Mouse (Mus musculus) cerebellum, adult 2 months (tissue): ENCODE results near the gene Tinagl1. TPM values are rescaled to one million over a fixed set of nuclear protein-coding genes. Genes with fewer than 3 reads are reported as not detected.

Experiments used
- DNase-seq, 2 experiments: peaks; one replicate each; pipeline ENCODE4 v3.0.0; 2021
- H3K27ac ChIP-seq: fragments of 200-500 bp; 2 replicates; pipeline ENCODE4 v1.5.1; 2012; ENCODE audit warnings: low read length, control low read depth, inconsistent platforms; ENCODE audit not compliant: insufficient read depth
- H3K27me3 ChIP-seq: fragments of 200-500 bp; 2 replicates; pipeline ENCODE4 v1.6.1; 2012; ENCODE audit warnings: inconsistent platforms, mild to moderate bottlenecking, low read length, moderate library complexity; ENCODE audit not compliant: control insufficient read depth, insufficient read depth
- H3K4me1 ChIP-seq: fragments of 200-500 bp; 2 replicates; pipeline ENCODE4 v1.6.1; 2011; ENCODE audit warnings: low read length; ENCODE audit not compliant: control insufficient read depth, insufficient read depth
- H3K4me3 ChIP-seq: fragments of 200-500 bp; replicated peaks from 2 replicates; pipeline ENCODE3; 2011; ENCODE audit warnings: mild to moderate bottlenecking, low read depth, low read length, control low read depth; ENCODE audit not compliant: insufficient read depth
- CTCF ChIP-seq: fragments of 200-500 bp; IDR thresholded peaks from 2 replicates; pipeline ENCODE4 v1.5.1; 2011; ENCODE audit warnings: low read depth, mild to moderate bottlenecking, control low read depth, low read length, moderate library complexity, borderline replicate concordance; ENCODE audit not compliant: insufficient read depth
- POLR2A ChIP-seq: fragments of 200-500 bp; IDR thresholded peaks from 2 replicates; pipeline ENCODE4 v1.6.1; 2011; ENCODE audit warnings: low read length, control low read depth, borderline replicate concordance; ENCODE audit not compliant: insufficient read depth
- WGBS: fragments of 180-500 bp; shearing (Covaris S2); methylation state at CpG from one replicate; pipeline ENCODE4 v1.1.7; 2018; 5-methylcytosine and 5-hydroxymethylcytosine counted together
- polyA plus RNA-seq: library from polyadenylated mRNA; depleted of rRNA; stranded (reverse); fragments of >200 nt; gene quantifications from 2 replicates; pipeline ENCODE4 v1.2.3, GENCODE M21; 2012; rRNA removed

Tinagl1 gene
- 12.8 and 13.4 TPM in 2 replicates for polyA plus RNA-seq

DNA sequence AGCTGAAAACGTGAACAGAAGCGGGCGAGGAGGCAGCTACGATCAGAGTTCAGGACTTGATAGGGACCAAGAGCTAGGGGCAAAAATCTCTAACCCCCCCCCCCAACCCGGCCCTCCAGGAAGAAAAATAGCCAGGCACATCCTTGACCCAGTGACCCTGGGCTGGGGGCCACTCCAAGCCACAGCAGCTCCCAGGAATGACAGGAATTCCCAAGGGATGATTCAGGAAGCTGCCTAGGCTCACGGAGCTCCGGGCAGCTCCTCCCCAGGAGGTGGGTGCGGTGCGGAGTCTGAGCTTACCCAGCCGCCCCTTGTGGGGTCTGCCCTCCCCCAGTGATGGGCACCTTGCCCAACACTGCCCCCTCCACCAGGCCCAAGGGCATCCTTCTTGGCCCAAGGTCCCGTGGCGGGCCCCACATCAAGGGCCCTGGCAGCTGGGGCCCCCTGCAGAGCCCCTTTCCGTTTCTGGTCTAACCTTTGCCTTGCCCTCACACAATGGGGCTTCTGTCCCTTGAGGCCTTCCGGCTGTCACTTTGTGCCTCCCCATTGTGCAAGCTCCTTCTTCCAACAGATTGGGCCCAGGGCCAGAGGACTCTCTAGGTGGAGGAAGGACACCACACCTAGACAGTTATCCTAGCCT, at the start of gene Tinagl1:
TSS of gene Tinagl1 (minus strand) at position 51 of the 640 bp plus-strand sequence.
- Histone ChIP-seq H3K4me3 (peak within 1 kb of the TSS; percentile 2), H3K27me3 (no peaks in the 10 kb centered on the region), H3K4me1 (peaks cover 12% of the 10 kb centered on the region), H3K27ac (no peak within 1 kb of the TSS)
- DNase-seq, result no peak
- 7% methylated on average over 14 of the region's 14 CpGs for WGBS
- no peak for TF ChIP-seq POLR2A
- TF ChIP-seq CTCF, result no peak

DNA sequence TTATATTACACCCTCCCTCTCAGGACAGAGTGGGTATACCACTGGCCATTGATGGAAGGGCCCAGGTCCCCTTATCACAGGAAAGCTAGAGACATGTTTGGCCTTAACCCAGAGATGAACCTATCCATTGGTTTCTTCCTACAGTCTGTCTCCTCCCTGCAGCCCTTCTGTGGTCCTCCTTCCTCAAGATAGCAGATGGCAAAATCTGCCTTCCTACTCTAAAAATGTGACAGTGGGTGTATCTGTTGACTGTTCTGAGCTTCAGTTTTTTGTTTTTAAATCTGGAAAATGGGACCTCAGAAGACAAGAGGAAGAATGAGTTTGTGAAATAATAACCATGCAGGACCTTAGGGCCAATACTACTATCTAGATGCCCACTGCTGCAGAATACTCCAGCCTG, 49.1 kb upstream of the Tinagl1 start:
- DNase-seq, result no peak
- no peak overlapping the region for H3K4me3 ChIP-seq
- no peak for TF ChIP-seq CTCF
- no peak for TF ChIP-seq POLR2A
- H3K27ac ChIP-seq, result no peak overlapping the region
- H3K27me3 ChIP-seq, result no peaks in the 10 kb centered on the region
- no peaks in the 10 kb centered on the region for H3K4me1 ChIP-seq

DNA sequence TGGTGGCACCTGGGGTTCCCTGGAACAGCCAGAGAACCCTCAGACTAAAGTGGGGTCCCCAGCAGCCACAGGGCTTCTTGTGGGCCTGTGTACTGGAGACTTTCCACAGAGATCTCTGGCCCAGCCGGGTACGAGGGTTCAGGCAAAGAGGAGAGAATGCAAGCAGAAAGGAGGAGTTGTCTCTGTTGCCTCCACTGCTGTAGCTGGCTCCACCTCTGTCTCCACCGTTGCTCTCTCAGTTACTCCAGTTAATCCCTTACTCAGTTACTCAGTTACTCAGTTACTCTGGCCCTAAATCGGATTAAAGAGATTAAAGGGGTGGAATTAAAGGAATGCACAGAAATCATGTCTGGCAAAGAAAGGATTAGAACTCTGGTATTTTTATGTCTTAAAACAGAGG, 47.3 kb upstream of the Tinagl1 start, which contains the start of gene Gm853:
TSS of gene Gm853 (minus strand) at position 223 of the 400 bp plus-strand sequence.
- no peaks in the 10 kb centered on the region for H3K4me1 ChIP-seq
- no peak within 1 kb of the TSS for H3K27ac ChIP-seq
- no peak within 1 kb of the TSS for H3K4me3 ChIP-seq
- WGBS, result 61% methylated on average over 4 of the region's 4 CpGs
- H3K27me3 ChIP-seq, result no peaks in the 10 kb centered on the region
- DNase-seq, result no peak
- no peak for TF ChIP-seq CTCF
- no peak for TF ChIP-seq POLR2A

DNA sequence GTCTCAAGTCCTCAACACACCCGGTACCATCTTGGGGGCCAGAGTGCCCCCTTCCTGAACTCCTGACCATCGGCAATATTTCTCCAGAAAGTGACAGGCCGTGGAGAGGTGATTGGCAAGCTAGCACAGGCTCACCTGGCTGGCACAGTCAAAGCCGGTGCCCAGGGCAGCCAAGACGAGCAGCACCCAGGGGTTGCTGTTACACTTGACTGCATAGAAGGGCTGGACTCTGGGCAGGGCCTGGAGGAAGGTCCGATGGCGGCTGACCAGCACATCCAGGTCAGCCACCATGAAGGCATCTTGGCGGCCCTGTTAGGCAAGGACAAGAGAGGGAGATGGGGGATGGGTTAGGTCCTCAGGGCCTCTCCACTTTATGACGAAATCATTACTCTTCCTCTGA, 45.3 kb upstream of the Tinagl1 start:
- no peak for DNase-seq
- 66% methylated on average over 9 of the region's 9 CpGs for WGBS
- no peaks in the 10 kb centered on the region for H3K4me1 ChIP-seq
- no peak overlapping the region for H3K27ac ChIP-seq
- TF ChIP-seq CTCF, result no peak
- TF ChIP-seq POLR2A, result no peak
- H3K27me3 ChIP-seq, result no peaks in the 10 kb centered on the region
- no peak overlapping the region for H3K4me3 ChIP-seq

DNA sequence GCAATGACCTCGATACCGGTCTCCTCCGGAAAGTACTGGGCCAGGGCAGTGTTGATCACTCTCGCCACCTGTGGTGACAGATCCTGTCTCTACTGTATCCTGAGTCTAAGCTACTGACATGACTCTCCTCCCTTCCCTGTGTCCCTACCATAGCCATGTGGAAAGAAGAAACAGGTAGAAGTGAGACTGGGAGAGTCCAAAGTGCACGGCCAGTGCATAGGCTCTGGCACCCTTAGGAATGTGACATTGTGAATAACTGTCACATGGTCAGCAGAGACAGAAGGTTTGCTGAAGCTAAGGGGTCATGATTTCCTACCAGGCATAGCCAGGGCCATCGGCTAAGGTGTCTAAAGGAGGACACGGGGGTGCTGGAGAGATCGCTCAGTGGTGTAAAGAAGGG, 40.5 kb upstream of the Tinagl1 start:
- no peak for DNase-seq
- Histone ChIP-seq H3K27me3 (no peaks in the 10 kb centered on the region), H3K27ac (no peak overlapping the region), H3K4me1 (no peaks in the 10 kb centered on the region), H3K4me3 (no peak overlapping the region)
- TF ChIP-seq POLR2A, result no peak
- no peak for TF ChIP-seq CTCF
- 83% methylated on average over 8 of the region's 8 CpGs for WGBS

- H3K4me1 ChIP-seq, result no peaks in the 10 kb centered on the region
- no peak for TF ChIP-seq POLR2A
- TF ChIP-seq CTCF, result no peak
- H3K4me3 ChIP-seq, result no peak overlapping the region
- DNase-seq, result no peak
- no peak overlapping the region for H3K27ac ChIP-seq
- 77% methylated on average over 10 of the region's 10 CpGs for WGBS
- no peaks in the 10 kb centered on the region for H3K27me3 ChIP-seq
These were observed 38.9 kb upstream of the Tinagl1 start for GRCm38 (mm10) chr4:130213857-130214256.

DNA sequence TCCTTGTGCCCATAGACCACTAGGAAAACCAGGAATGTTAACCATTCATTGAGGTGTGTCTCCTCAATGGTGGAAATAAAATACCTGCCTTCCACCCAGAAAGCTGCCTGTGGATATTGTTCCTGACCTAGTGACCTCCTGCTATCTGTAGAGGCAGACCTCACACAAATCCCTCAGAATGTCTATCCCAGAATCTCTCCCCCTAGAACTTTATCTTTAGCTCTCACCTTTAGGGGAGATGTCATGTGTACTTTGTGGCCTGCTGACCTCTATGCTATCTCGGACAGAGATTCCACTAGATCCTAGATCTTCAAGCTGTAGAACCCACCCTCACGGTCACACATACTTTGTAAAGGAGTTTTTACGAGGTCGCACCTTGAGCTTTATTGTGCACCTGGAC, 38.3 kb upstream of the Tinagl1 start:
- Histone ChIP-seq H3K4me1 (no peaks in the 10 kb centered on the region), H3K27me3 (no peaks in the 10 kb centered on the region), H3K27ac (no peak overlapping the region), H3K4me3 (no peak overlapping the region)
- TF ChIP-seq CTCF, result no peak
- no peak for TF ChIP-seq POLR2A
- no peak for DNase-seq
- 91% methylated on average over 4 of the region's 4 CpGs for WGBS

DNA sequence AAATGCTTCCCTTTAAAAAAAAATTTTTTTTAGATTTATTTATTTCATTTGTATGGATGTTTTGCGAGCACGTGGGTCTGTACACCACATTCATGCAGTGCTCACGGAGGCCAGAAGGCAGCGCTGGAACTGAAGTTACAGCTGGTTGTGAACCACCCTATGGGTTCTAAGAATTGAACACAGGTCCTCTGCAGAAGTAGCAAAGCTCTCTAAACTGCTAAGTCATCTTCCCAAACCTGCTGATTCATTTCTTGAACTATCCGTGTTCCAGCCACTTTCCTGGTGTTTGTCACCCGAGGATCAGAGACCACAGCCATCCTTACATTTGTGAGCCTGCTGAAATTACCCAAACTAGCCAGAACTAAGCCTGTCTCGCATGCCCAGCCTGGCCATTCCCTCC, 37.5 kb upstream of the Tinagl1 start:
- WGBS, result 77% methylated on average over 7 of the region's 7 CpGs
- H3K4me3 ChIP-seq, result no peak overlapping the region
- TF ChIP-seq POLR2A (no peak), CTCF (no peak)
- H3K27ac ChIP-seq, result no peak overlapping the region
- DNase-seq, result no peak
- no peaks in the 10 kb centered on the region for H3K4me1 ChIP-seq
- no peaks in the 10 kb centered on the region for H3K27me3 ChIP-seq

DNA sequence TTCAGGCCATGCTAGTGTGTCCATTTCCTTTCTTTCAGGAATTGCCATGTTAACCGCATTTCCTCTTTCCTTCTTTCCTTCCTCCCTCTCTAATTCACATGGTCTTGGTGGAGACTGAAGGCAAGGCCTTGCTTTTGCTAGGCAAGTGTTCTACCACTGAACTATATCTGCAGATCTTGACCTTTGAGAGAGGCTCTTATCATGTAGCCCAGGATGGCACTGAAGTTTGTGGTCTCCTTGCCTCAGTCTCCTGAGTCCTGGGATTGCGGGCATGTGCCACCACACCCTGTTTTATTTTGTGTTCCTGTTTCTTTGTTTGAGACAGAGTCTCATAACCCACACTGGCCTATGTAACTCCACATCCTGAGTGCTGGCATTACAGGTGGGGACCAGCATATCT, 36.9 kb upstream of the Tinagl1 start:
- H3K4me1 ChIP-seq, result no peaks in the 10 kb centered on the region
- DNase-seq, result no peak
- TF ChIP-seq CTCF (no peak), POLR2A (no peak)
- no peak overlapping the region for H3K27ac ChIP-seq
- no peaks in the 10 kb centered on the region for H3K27me3 ChIP-seq
- H3K4me3 ChIP-seq, result no peak overlapping the region
- WGBS, result 90% methylated on average over 2 of the region's 2 CpGs
